Mouse (Mus musculus) testis, adult 2 months (tissue): Measurements from ENCODE around the gene Ndufb2.

Experiments
- CTCF ChIP-seq: fragments of 200-500 bp; IDR thresholded peaks from 2 replicates; pipeline ENCODE4 v1.5.1; 2012; ENCODE audit warnings: low read depth, mild to moderate bottlenecking, inconsistent platforms, low read length, moderate library complexity; ENCODE audit not compliant: control insufficient read depth, insufficient read depth, insufficient replicate concordance
- POLR2A ChIP-seq: fragments of 200-500 bp; IDR thresholded peaks from 2 replicates; pipeline ENCODE4 v1.6.1; 2012; ENCODE audit warnings: low read depth, mild to moderate bottlenecking, inconsistent platforms, low read length, moderate library complexity; ENCODE audit not compliant: control insufficient read depth

DNA sequence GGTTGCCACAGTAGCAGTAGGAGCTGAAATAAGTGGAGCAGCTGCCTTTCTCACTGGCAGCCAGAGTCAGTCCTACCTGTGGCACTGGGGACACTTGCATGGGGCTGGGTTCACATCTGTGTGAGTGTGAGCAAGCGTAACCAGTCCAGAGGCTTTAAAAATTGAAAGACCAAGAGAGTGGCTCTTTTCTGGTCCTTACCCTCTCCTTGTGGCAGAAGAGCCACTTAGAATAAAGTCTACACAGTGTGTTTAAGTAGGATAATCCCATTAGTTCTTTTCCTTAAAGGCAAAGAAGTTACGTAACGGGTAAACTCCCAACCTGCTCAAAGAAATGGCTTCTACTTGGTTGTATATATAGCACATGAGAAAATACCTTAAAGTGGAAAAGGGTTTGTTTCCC is 8.5 kb downstream of the Ndufb2 start:
- no peak for TF ChIP-seq POLR2A
- TF ChIP-seq CTCF: no peak
